Comparison of ENCODE assay signal across 21 mouse cellular contexts in genomic region chr16:44119753-44120501, GRCm38 (mm10). TPM values are rescaled to one million over a fixed set of nuclear protein-coding genes. Genes with fewer than 3 reads are reported as not detected.
A peak's percentile ranks its signal among the peaks of the same experiment; 100 is the strongest.
DNase-seq lines count a peak whose midpoint lies in the region; ATAC-seq and TF ChIP-seq lines count a peak whose summit lies in the region.
"Had no signal": no experiment of that assay in that cellular context is flagged by ENCODE, and none has a peak within 500 bp of the region (broad histone marks: within the 10 kb centered on the region; RNA-seq: fewer than 3 reads in every experiment).

No protein-coding gene starts in this region.

- H3K36me3 ChIP-seq in intestine, postnatal 0 days (ENCODE audit: control insufficient read depth, insufficient read depth): peaks cover 11% of the 10 kb centered on the region
- no peaks in the 10 kb centered on the region for H3K36me3 ChIP-seq in intestine, embryonic 15.5 days
- H3K36me3 ChIP-seq in MEL (ENCODE audit: control insufficient read depth in 1 of 2, insufficient read depth in 2 of 2, low read length in 2 of 2): no peaks in the 10 kb centered on the region; a peak in 1 of 4 replicates

- no peak overlapping the region for H3K4me2 ChIP-seq in intestine, postnatal 0 days (replicated peaks; ENCODE audit: low read depth)
- H3K4me2 ChIP-seq in intestine, embryonic 15.5 days (replicated peaks): no peak overlapping the region
- H3K4me2 ChIP-seq: heart, embryonic 11.5 days; kidney, embryonic 15.5 days; limb, embryonic 13.5 days; liver, embryonic 15.5 days; midbrain, embryonic 13.5 days had no signal

- no peak for TF ChIP-seq CTCF in intestine, postnatal 0 days (IDR thresholded peaks at IDR 0.05; ENCODE audit: low read depth)
- no peak for TF ChIP-seq CTCF in MEL (IDR thresholded peaks at IDR 0.05 in 2 of 3, conservative IDR thresholded peaks at IDR 0.05 in 1 of 3; ENCODE audit: control insufficient read depth in 1 of 3, insufficient read depth in 1 of 3, low read depth in 2 of 3, low read length in 3 of 3, poor library complexity in 1 of 3, severe bottlenecking in 1 of 3)

- TF ChIP-seq RAD21 in MEL (IDR thresholded peaks at IDR 0.05; ENCODE audit: low read depth, low read length): no peak

- H3K4me1 ChIP-seq in intestine, postnatal 0 days (replicated peaks; ENCODE audit: control insufficient read depth, insufficient read depth, low read length): no peaks in the 10 kb centered on the region
- H3K4me1 ChIP-seq in intestine, embryonic 15.5 days (replicated peaks): no peaks in the 10 kb centered on the region
- H3K4me1 ChIP-seq in MEL (ENCODE audit: control insufficient read depth in 1 of 2, insufficient read depth in 2 of 2, low read length in 2 of 2): no peaks in the 10 kb centered on the region
- H3K4me1 ChIP-seq: kidney, embryonic 15.5 days; limb, embryonic 13.5 days; liver, embryonic 15.5 days; midbrain, embryonic 13.5 days had no signal

- peak; percentile 73 for ATAC-seq in intestine, postnatal 0 days
- ATAC-seq in intestine, embryonic 15.5 days: no peak
- peak; percentile 84 for ATAC-seq in granulocyte monocyte progenitor cell, adult 5-6 weeks (replicated peaks; ENCODE audit: poor library complexity, severe bottlenecking)
- ATAC-seq: forebrain, embryonic 14.5 days; hindbrain, postnatal 0 days; midbrain, embryonic 13.5 days had no signal

- no peak overlapping the region for H3K27ac ChIP-seq in intestine, postnatal 0 days (ENCODE audit: low read depth, low read length)
- no peak overlapping the region for H3K27ac ChIP-seq in intestine, embryonic 15.5 days
- no peak overlapping the region for H3K27ac ChIP-seq in MEL (ENCODE audit: control insufficient read depth, low read depth, low read length)
- H3K27ac ChIP-seq: hindbrain, postnatal 0 days; kidney, embryonic 15.5 days; limb, embryonic 13.5 days; liver, embryonic 15.5 days; midbrain, embryonic 13.5 days had no signal

- no peak for TF ChIP-seq POLR2A in MEL (IDR thresholded peaks at IDR 0.05; ENCODE audit: control insufficient read depth in 1 of 2, insufficient read depth in 1 of 2, low read depth in 1 of 2, low read length in 2 of 2, poor library complexity in 1 of 2)

- TF ChIP-seq EP300 in MEL (IDR thresholded peaks at IDR 0.05; ENCODE audit: low read depth in 1 of 2, low read length in 2 of 2): no peak

- no peaks in the 10 kb centered on the region for H3K79me2 ChIP-seq in MEL (ENCODE audit: control insufficient read depth, insufficient read depth, low read length, poor library complexity)

- no peaks in the 10 kb centered on the region for H3K27me3 ChIP-seq in intestine, postnatal 0 days (replicated peaks; ENCODE audit: control insufficient read depth, insufficient read depth, low read length)
- H3K27me3 ChIP-seq in intestine, embryonic 15.5 days (replicated peaks): no peaks in the 10 kb centered on the region
- H3K27me3 ChIP-seq in MEL (ENCODE audit: control insufficient read depth in 1 of 2, insufficient read depth in 2 of 2, low read length in 2 of 2): no peaks in the 10 kb centered on the region
- H3K27me3 ChIP-seq: kidney, embryonic 15.5 days; limb, embryonic 13.5 days; liver, embryonic 15.5 days; midbrain, embryonic 13.5 days had no signal

- 79% methylated on average over 7 of the region's 7 CpGs for WGBS in intestine, postnatal 0 days
- WGBS in intestine, embryonic 15.5 days: 83% methylated on average over 7 of the region's 7 CpGs

- DNase-seq in 416B (ENCODE audit: low read depth) (peak; percentile 42), MEL (ENCODE audit: low read depth, low spot score) (no peak)
- no peak for DNase-seq in right cerebral cortex, postnatal 36 days (ENCODE audit: low spot score in 2 of 2)
- DNase-seq in frontal cortex, adult 2 months (ENCODE audit: extremely low spot score in 1 of 2, low spot score in 1 of 2): no peak
- DNase-seq: adrenal gland, postnatal 25 days; cerebellum, adult 18-20 months; cerebellum, postnatal 36 days; embryo, embryonic 11 days; kidney, adult 11 months; kidney, postnatal 36 days; layer of hippocampus, adult 9-11 months had no signal

- H3K9me3 ChIP-seq in intestine, postnatal 0 days (ENCODE audit: control insufficient read depth): no peaks in the 10 kb centered on the region
- no peaks in the 10 kb centered on the region for H3K9me3 ChIP-seq in intestine, embryonic 15.5 days
- no peaks in the 10 kb centered on the region for H3K9me3 ChIP-seq in MEL (replicated peaks; ENCODE audit: insufficient read depth, low read length)
- H3K9me3 ChIP-seq: kidney, embryonic 15.5 days; limb, embryonic 13.5 days; liver, embryonic 15.5 days; midbrain, embryonic 13.5 days had no signal

- no peak overlapping the region for H3K4me3 ChIP-seq in intestine, postnatal 0 days (ENCODE audit: low read depth, low read length)
- no peak overlapping the region for H3K4me3 ChIP-seq in intestine, embryonic 15.5 days (replicated peaks)
- no peak overlapping the region for H3K4me3 ChIP-seq in MEL (ENCODE audit: control insufficient read depth in 1 of 2, insufficient read depth in 1 of 2, low read depth in 2 of 2, low read length in 2 of 2)
- H3K4me3 ChIP-seq: kidney, embryonic 15.5 days; limb, embryonic 13.5 days; liver, embryonic 15.5 days; midbrain, embryonic 13.5 days had no signal

- no peak overlapping the region for H3K9ac ChIP-seq in intestine, postnatal 0 days (ENCODE audit: low read depth, low read length)
- no peak overlapping the region for H3K9ac ChIP-seq in intestine, embryonic 15.5 days
- no peak overlapping the region for H3K9ac ChIP-seq in MEL (ENCODE audit: control insufficient read depth, low read depth, low read length, poor library complexity, severe bottlenecking)
- H3K9ac ChIP-seq: kidney, embryonic 15.5 days; limb, embryonic 13.5 days; liver, embryonic 15.5 days; midbrain, embryonic 13.5 days had no signal

TF ChIP-seq in MEL, 35 proteins besides CTCF, POLR2A, EP300 and RAD21:
- no peak for TF ChIP-seq TAL1 (IDR thresholded peaks at IDR 0.05; ENCODE audit: low read length)
- TF ChIP-seq ETS1 (IDR thresholded peaks at IDR 0.05; ENCODE audit: low read depth, low read length): no peak
- TF ChIP-seq USF1 (IDR thresholded peaks at IDR 0.05; ENCODE audit: low read depth, low read length): peak; percentile 25; the same call in 1 of the 2 replicates
TF ChIP-seq in MEL: peak in this region for 1.

RNA-seq across cellular contexts. Expression of gene Atp6v1a, which starts 19.6 kb away (rescaled TPM):
- polyA plus RNA-seq in intestine, postnatal 0 days (2015; fragmentation: Nextera tagmentation; extraction: Ambion mirVana): 60.7 and 62.6 TPM in 2 replicates
- polyA plus RNA-seq in intestine, embryonic 15.5 days (2015; fragmentation: Nextera tagmentation; extraction: Ambion mirVana): 61.0 and 64.0 TPM in 2 replicates
- 34.9 and 42.5 TPM in 2 replicates for total RNA-seq in MEL (2012; rRNA removed)
- 10 to 100 TPM in 1 of 2 experiments, not detected in 1; 38.5 TPM for polyA plus RNA-seq in MEL (2012; ENCODE audit: insufficient read depth in 1 of 2, insufficient read length in 2 of 2, low read depth in 1 of 2, low replicate concordance in 2 of 2, missing spikeins in 1 of 2)
- total RNA-seq in granulocyte monocyte progenitor cell, adult 5-6 weeks (2014; fragmentation: Nextera tagmentation): 34.9 and 41.3 TPM in 2 replicates
- total RNA-seq in granulocyte monocyte progenitor cell, adult 5-6 weeks (2017): 66.0 and 90.2 TPM in 2 replicates
- 201 and 231 TPM in 2 replicates for polyA plus RNA-seq in frontal cortex, adult 2 months (2012; rRNA removed)

RNA-seq across cellular contexts. Expression of gene Naa50, which starts 19.7 kb away (rescaled TPM):
- polyA plus RNA-seq in intestine, postnatal 0 days (2015; fragmentation: Nextera tagmentation; extraction: Ambion mirVana): 38.6 and 40.1 TPM in 2 replicates
- polyA plus RNA-seq in intestine, embryonic 15.5 days (2015; fragmentation: Nextera tagmentation; extraction: Ambion mirVana): 94.2 and 109 TPM in 2 replicates
- 52.1 and 52.8 TPM in 2 replicates for total RNA-seq in MEL (2012; rRNA removed)
- polyA plus RNA-seq in MEL (2012; ENCODE audit: insufficient read depth in 1 of 2, insufficient read length in 2 of 2, low read depth in 1 of 2, low replicate concordance in 2 of 2, missing spikeins in 1 of 2): 100 to 1,000 TPM in 1 of 2 experiments, 10 to 100 TPM in 1; 90.4 to 204 TPM
- 91.4 and 104 TPM in 2 replicates for total RNA-seq in granulocyte monocyte progenitor cell, adult 5-6 weeks (2014; fragmentation: Nextera tagmentation)
- total RNA-seq in granulocyte monocyte progenitor cell, adult 5-6 weeks (2017): 121 and 139 TPM in 2 replicates
- polyA plus RNA-seq in frontal cortex, adult 2 months (2012; rRNA removed): 26.5 and 27.5 TPM in 2 replicates

RNA-seq across cellular contexts. Expression of gene Usf3, which starts 53.1 kb away (rescaled TPM):
- 2.1 and 2.3 TPM in 2 replicates for polyA plus RNA-seq in intestine, postnatal 0 days (2015; fragmentation: Nextera tagmentation; extraction: Ambion mirVana)
- 2.6 and 3.0 TPM in 2 replicates for polyA plus RNA-seq in intestine, embryonic 15.5 days (2015; fragmentation: Nextera tagmentation; extraction: Ambion mirVana)
- 3.4 and 4.6 TPM in 2 replicates for total RNA-seq in MEL (2012; rRNA removed)
- polyA plus RNA-seq in MEL (2012; ENCODE audit: insufficient read depth in 1 of 2, insufficient read length in 2 of 2, low read depth in 1 of 2, low replicate concordance in 2 of 2, missing spikeins in 1 of 2): 10 to 100 TPM; 11.0 to 89.6 TPM
- total RNA-seq in granulocyte monocyte progenitor cell, adult 5-6 weeks (2014; fragmentation: Nextera tagmentation): 19.0 and 21.3 TPM in 2 replicates
- 9.1 and 10.2 TPM in 2 replicates for total RNA-seq in granulocyte monocyte progenitor cell, adult 5-6 weeks (2017)
- polyA plus RNA-seq in frontal cortex, adult 2 months (2012; rRNA removed): 14.0 and 14.9 TPM in 2 replicates

RNA-seq across cellular contexts. Expression of gene Gramd1c, which starts 56.8 kb away (rescaled TPM):
- 7.0 and 7.6 TPM in 2 replicates for polyA plus RNA-seq in intestine, postnatal 0 days (2015; fragmentation: Nextera tagmentation; extraction: Ambion mirVana)
- polyA plus RNA-seq in intestine, embryonic 15.5 days (2015; fragmentation: Nextera tagmentation; extraction: Ambion mirVana): 6.8 and 8.4 TPM in 2 replicates
- 1.5 TPM in 2 replicates for total RNA-seq in MEL (2012; rRNA removed)
- 1 to 10 TPM in 1 of 2 experiments, not detected in 1; 2.7 TPM for polyA plus RNA-seq in MEL (2012; ENCODE audit: insufficient read depth in 1 of 2, insufficient read length in 2 of 2, low read depth in 1 of 2, low replicate concordance in 2 of 2, missing spikeins in 1 of 2)
- 1.3 and 2.6 TPM in 2 replicates for total RNA-seq in granulocyte monocyte progenitor cell, adult 5-6 weeks (2014; fragmentation: Nextera tagmentation)
- 1.2 and 2.1 TPM in 2 replicates for total RNA-seq in granulocyte monocyte progenitor cell, adult 5-6 weeks (2017)
- polyA plus RNA-seq in frontal cortex, adult 2 months (2012; rRNA removed): 2.8 and 2.9 TPM in 2 replicates
